Mouse (Mus musculus): Measurements from ENCODE around the gene Nek2. TPM values are rescaled to one million over a fixed set of nuclear protein-coding genes. Genes with fewer than 3 reads are reported as not detected.
A peak's percentile ranks its signal among the peaks of the same experiment; 100 is the strongest.

Nek2 gene
- total RNA-seq (2022), result under 1 TPM; 0.27 to 0.99 (median 0.54) TPM

DNA sequence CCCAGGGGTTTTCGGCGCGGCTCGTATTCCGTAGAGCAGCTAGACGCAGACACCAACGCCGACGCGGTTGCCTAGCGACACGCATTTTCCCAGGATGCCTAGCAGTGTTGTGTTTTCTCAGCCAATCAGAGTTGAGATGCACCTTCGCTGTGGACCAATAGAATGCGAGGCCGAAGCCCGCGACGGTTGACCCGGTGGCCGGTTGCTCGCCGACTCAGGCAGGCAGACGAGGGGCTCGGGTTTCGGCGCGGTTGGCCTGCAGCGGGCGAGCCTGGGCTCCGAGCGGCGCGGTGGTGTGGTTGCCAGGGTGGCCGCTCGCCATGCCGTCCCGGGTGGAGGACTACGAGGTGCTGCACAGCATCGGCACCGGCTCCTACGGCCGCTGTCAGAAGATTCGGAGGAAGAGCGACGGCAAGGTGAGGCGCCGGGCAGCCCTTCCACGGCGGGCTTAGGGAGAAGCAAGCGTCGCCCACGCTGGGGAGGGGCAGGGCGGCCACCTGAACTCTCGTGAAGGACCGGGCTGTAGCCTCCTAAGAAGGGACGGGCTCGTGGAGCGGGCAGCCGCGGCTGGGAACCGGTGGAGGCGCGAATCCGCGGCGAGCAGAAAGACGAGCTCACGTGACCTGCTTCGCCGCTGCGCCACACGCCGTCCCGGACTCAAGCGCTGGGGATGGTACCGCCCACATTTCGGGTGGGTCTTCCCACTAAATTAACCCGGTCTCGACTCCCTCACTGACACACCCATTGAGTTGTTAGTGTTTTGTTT is at the start of gene Nek2:
Gene Nek2 (plus strand): TSS at position 119 of the 766 bp plus-strand sequence.
- peak; percentile 93 to 96 for DNase-seq (ENCODE audit: low spot score in 2 of 2)

DNA sequence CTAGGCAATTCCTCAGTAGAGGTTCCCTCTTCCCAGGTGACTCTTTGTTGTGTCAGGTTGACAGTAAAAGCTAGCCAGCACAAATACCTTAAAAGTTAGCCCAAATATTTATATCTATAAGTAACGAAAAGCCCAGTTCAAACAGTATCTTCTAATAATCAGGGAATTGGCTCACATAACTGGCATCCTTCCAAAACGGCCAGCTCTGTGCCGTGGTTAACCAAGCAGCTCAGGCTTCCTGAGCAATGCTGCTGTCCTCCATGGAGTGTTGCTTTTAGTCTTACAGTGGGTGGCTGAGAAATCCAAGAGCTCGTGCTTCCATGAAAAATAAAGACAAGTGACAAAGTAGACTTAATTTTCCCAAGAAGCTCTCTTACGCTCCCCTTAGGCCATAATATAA is 47.1 kb upstream of the Nek2 start:
- no peak for DNase-seq (ENCODE audit: low spot score in 2 of 2)

DNA sequence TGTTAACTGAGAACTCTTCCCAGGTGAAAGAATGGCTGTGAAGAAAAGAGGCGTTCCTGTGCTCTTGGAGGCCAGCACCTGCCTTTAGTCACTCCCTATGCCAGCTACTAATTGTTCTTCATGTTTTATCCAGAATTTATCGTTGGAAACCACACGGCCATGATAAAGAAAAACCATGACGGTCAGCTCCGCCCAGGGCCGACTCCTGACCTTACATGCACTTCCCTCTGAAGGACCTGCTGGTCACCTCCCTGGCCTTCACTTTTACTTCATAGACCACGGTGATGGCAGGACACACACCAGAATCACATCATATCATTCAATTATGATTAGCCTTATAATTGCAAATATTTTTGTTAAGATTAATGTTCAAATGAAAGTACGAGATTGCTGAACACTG is 46.1 kb upstream of the Nek2 start:
- no peak for DNase-seq (ENCODE audit: low spot score in 2 of 2)

DNA sequence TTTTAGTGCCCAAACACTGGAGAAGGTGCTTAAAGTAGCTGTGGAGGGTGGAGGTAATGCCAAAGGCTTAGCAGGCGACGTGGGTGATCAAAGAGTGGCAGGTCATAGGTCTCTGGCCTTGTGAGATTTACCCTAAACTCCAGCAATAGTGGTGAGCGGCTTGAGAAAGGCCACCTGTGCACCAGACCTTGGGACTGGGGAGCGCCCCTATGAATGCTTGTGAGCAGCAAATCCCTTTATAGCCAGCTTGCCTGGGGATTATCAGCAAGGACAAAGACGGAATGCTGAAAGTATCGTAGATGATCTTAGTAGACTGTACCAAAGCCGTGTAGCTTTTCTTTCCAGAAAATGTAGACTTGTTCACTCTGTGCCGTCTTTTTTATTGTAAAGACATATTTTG is 43.7 kb upstream of the Nek2 start:
- DNase-seq (ENCODE audit: low spot score in 2 of 2), result no peak

DNA sequence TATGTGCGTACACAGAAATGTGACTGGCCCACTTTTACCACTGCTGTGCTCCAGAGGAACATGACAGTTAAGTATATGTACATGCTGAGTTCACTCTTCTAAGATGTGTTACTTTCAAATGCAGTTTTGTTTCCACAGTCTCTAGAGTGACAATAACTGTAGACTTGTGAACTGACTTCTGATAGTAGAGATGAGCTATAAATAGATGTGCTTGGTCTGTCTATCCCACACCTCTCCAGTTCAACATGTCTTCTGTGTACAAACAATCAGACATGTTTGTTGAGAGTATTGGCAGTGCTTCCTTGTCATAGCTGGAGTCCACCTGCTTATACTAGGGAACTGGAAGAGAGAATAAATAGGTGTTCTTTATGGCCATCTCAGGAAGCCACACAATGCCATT is 40.8 kb upstream of the Nek2 start:
- DNase-seq (ENCODE audit: low spot score in 2 of 2), result no peak

DNA sequence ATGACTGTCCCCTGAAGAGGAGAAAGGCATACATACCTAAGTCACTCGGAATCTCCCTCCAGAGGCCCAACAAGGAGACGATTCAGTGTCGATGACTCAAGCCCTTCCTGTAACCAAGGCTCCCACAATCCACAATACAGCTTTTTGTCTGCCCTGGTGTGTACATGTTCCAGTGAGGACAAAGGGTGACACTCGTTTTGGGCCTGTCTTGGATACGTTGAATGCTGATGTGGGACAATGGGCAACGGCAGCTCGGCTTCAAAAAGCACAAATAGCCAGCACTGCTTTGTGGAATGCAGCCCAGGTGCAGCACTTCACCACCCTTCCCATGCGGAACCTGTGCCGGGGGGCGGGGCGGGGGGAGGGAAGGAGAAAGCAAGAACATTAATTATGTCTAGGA is 36.1 kb upstream of the Nek2 start:
- no peak for DNase-seq (ENCODE audit: low spot score in 2 of 2)

DNA sequence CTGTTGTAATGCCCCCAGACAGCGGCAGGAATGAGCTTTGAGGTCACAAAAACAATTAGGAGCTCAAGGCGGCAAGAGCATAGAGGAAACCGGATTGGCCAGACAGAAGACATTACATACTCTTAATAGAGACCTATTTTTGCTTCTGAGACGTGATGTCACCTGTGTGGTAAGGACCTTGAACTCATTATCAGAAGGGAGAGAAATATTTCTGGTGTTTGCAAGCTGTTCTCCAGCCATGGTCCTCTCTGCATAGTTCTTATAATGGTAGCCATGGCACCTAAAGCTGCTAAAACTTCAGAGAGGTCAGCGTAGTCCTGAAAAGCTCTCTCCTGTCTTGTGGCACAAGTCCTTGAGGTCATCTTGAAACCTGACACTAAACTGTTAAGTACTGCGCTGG is 35.0 kb upstream of the Nek2 start:
- no peak for DNase-seq (ENCODE audit: low spot score in 2 of 2)

DNA sequence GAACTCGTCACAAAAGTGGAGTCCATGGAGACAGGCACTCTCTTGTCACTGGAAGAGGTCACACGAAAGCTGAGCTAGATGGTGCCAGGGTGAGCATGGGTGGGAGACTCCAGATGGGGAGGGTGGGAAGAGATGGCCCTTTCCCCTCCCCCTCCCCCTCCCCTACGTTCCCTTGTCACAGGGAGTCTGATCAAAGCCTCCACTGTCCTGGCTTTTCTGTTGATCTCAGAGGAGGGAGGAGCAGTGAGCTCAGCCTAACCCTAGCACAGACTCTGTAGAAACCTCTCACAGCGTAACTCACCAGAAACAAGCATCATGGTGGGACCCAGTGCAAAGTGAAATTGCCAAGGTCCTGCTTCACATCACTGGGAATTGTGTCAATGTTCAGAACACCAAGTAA is 33.9 kb upstream of the Nek2 start:
- no peak for DNase-seq (ENCODE audit: low spot score in 2 of 2)

DNA sequence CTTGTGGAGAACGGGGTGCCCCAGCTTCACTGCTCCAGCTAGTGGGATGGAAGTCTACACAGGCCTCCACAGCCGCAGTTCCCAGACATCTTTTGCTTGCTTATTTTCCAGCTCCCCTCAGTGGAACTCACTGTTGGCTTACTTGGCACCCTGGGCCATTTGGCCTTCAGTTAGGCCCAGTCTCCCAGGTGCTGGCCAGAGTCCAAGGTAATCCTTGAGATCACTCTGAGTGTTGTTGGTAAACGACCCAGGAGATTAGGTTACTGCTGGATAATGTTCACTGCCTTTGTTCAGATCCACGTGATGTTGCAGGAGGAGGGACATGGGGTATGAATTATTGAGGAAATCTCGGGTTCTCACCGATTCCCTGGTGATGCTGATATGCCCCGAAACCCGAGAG is 28.3 kb upstream of the Nek2 start:
- no peak for DNase-seq (ENCODE audit: low spot score in 2 of 2)

DNA sequence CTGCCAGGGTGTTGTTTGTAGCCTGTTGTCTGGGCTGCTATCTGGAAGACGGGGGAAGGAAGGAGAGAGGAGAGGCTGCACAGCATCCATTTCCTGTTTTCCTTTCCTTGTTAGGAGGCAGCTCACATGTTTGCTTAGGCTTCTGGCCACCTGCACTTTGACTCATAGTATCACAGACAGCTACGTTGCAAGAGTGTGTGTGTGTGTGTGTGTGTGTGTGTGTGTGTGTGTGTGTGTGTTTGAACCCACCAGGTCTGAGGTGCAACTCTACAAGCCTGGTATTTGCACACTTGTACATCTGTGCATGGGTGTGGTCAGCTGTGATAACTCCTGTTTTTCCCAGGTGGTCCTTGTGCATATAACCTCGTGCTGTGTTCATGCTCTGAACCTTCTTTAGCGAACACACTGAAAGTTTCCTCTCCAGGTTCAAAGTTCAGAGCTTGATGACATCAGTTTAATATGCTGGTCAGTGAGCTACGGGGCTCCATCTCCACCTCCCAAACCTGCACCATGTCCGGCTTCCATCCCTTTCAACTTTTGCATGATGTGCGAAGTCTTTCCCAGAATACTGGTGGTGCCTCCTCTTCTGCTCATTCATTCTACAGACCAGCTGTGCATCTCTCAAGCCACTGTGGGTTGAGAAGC is 27.2 kb upstream of the Nek2 start:
- DNase-seq (ENCODE audit: low spot score in 2 of 2), result no peak

DNA sequence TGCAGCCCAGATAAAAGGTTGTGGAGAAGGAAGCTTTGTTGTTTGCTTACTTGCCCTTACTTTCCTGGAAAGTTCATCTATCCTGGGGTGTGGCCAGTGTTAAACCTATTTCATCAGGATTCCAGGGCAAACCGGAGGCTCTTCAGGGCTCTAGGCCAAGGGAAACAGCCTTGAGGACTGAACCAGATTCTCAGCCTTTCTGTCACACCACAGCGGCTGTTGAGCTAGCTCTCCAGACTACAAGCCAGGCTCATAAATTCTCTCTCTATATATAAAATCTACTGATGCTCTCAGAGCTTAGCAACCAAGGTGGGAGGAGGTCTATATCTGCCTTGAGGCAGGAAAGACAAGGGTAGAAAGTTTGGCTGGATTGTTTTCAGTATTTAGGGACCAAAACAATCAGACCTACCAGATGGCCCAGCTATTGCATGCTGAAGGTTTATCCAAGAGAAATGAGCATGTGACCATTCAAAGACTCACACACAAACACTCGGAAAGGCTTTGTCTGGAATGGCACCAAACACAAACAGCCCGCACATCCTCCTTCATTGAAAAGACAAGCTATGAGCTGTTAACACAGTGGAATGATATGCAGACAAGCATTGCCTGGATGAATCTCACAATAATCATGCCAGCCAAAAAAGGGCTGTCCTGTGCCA is 24.9 kb upstream of the Nek2 start:
- DNase-seq (ENCODE audit: low spot score in 2 of 2), result no peak

DNA sequence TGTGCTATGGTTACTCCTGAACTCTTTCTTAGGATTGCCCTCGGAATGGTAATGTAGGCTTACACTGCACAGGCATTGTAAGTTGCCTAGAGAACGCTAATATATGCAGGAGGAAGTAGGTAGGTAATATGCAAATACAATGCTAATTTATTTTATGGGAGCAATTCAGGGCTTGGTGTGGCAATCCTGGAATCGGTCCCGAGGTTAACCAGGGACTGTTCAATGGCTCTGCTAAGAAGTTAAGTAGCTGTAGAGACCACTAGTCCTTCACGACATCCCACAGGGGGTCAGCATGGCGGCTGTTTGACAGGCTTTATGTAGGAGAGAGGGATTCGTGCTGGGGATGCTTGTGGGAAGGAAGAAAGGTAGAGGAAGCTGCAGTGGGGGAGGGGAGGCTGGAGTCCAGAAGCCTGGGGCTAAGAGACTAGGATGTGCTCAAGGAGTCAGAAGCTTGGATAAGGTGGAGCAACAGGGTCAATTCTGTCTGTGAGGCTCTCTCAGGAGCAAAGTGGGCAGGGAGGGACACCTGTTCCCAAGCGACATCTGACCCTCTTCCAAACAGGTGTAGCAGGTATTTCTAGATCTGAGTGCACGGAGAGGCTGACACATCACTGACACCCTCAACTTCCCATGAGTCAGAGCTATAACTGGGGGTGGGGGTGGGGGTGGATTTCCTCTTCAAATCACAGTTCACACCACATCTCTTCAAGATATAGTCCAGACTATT is 19.0 kb upstream of the Nek2 start:
- DNase-seq (ENCODE audit: low spot score in 2 of 2), result no peak

DNA sequence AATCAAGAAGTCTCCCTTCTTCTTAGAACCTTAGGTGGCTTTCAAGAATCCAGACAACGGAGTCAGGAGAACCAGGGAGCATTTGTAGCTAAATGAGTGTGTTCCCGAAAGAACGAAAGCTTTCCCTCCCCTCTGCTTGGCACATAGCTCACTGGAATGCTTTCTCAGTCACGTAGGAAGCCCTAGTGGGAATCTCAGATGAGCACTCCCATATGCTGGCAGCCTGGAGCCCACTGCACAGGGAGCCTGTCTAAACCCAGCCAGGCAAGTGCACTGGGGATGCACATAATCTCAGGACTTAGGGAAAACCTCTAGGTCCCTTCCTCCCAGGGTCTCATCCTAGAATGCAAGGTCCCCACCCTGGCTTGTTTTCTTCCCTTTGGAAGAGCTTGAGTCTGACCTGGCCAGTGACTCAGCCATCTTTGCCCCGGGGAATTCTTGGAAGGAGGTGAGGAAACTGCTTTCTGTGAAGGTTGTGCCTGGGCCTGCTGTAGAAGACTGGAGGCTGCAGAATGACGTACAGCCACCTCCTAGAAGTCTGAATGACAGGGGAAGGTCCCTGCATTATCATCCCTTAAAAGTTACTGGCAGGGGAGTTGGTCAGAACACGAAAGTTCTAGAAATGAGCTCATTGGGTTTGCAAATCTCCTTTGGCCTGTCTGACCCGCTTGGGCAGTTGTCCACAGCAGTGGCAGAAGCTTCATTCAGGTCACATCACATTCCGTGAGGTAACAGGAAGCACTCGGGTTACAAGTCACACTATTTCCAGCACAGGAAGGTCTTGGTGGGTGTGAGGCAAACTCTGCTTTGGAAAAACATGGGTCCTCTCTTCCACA is 18.2 kb upstream of the Nek2 start:
- no peak for DNase-seq (ENCODE audit: low spot score in 2 of 2)

DNA sequence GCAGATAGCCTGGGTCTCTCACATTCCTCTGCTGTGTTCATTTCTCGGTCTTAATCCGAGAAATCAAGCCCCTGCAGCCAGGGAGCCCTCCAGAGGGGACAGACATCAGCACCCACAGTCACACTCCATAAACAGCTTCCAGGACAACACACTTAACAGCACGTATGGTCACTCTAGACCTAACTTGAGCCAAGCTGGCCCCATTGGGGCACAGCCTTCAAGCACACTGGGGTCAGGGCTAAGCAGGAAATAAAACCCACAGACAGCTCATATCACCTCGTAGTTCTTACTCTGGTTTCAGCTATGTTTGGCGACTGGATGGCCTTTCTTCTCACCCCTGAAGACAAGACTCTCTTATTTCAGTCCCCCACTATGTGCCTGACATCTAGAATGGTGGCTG is 16.5 kb upstream of the Nek2 start:
- no peak for DNase-seq (ENCODE audit: low spot score in 2 of 2)

DNA sequence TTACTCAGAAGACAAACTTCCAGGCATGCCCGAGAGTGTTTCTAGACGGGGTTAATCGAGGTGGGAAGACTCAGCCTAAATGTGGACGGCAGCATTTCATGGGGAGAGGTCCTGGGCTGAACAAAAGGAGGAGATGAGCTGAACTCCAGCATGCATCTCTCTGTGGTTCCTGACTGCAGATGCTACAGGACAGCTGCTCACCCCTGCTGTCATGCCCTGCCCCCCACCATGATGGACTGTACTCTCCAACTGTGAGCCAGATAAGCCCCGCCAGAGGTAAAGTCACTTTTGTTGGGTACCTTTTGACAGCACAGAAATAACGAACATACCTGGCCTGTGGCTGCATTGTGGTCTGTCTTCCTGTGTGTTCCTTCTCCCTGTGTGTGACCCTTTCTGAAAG is 15.5 kb upstream of the Nek2 start:
- DNase-seq (ENCODE audit: low spot score in 2 of 2), result no peak

DNA sequence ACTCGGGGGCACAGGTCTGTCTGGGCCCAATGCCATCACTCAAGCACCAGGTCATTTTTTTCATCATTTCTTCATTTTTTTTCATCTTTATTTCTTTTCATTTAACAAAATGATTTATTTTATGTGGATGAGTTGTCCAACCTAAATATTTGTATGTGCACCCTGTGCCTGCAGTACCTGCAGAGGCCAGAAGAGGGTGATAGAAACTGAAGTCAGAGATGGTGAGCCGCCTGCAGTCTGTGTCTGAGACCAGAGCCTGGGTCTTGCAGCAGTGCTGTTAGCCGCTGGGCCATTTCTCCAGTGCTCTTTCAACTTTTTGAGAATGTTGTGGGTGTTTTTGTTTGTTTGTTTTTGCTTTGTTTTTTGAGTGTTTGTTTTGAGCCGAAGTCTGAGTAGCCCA is 14.5 kb upstream of the Nek2 start:
- no peak for DNase-seq (ENCODE audit: low spot score in 2 of 2)

DNA sequence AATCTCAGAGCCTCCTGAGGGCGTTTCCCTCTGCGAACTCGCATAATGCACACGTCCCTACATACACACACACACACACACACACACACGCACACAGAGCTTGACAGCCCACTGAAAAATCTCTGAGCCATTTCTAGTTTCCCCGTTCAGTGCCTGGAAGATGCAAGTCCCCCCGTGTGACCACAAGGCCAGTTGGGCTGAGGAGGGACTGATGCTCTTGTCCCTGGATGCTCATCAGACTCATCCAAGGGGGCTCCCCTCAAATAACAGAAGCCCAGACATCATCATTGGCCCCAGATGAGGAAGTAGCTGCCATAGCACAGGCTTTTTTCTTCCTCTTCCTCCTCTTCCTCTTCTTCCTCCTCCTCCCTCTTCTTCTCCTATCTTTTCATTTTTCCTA is 13.3 kb upstream of the Nek2 start:
- no peak for DNase-seq (ENCODE audit: low spot score in 2 of 2)

DNA sequence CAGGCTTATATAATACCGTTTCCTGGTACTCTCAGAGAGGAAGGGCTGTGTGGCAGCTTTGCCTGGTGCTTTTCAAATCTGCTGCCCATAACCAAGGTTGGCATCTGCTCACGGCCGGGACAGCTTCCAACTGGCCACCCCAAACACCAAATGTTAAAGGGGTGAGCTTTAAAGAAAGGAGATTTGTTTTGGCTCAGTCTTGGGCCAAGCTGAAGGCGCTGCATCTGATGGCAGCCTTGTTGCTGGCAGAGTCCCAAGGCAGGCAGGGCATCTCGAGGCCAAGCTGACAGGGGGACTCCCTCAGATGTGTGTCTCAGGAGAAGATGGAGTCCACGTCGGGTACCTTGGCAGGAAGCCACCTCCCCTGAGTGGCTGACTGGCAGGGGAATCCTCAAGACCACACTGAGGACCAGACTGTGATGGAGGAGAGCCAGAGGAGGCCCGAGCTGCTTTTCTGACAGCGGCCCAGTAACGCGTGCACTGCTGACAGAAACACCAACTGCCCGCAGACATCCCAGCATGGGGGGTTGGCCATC is 12.5 kb upstream of the Nek2 start:
- DNase-seq (ENCODE audit: low spot score in 2 of 2), result no peak

DNA sequence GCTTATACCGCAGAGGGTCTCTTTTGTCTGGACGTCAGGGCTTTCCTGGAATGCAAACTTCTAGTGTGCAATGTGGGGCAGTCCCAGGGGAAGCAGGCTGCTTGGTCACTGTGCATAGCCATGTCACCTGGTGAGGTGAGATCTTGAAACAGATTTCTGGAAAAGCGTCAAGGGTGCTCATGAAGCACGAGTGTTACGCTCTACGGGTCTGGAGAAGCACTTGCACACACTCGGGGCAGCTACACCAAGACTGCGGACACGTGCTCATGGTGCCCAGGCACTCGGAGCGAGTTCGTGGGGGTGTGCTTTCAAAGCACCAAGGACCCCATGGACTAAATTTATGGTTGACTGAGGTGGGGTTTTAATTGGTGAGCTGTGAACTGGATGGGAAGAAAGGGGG is 9.5 kb upstream of the Nek2 start:
- no peak for DNase-seq (ENCODE audit: low spot score in 2 of 2)

DNA sequence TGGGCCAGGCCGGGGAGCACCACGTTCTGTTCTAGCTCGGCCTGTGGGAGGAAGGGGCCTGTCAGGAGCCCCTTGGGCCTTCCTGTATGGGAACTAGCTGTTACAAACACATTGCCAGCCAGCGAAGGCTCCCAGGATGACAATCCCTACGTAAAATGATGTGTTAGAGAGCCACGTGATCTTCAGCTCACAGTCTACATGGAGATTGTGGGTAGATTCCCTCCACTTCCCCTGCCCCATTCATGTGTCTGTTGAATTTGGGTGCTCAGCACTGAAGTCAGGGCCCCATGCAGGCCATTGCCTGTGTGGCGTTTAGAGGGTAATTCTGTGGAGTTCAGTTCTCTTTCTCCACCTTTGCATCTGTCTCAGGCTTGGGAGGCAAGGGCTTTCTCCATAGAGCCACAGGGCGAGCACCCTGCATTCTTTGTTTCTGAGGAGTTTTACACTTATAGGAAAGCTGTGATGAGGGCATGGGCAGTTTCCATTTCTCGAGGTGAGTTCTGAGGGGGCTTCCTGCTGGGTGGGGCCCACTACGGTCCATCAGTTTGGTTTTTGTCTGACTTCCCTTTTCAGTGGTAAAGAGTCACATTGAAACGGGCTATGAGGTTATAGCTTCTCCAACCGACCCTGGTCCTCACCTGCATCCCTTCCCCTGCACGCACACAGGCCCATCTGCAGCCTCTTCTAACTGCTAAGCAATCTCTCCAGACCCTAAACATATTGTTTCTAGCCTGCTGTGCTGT is 8.1 kb upstream of the Nek2 start:
- no peak for DNase-seq (ENCODE audit: low spot score in 2 of 2)
